Mouse (Mus musculus): ENCODE measurements around the gene Gm49711.

GRCm38 (mm10) chr16:92200615-92201014 lies 142.5 kb downstream of the Gm49711 start:
- TF ChIP-seq POLR2A (IDR thresholded peaks at IDR 0.05; ENCODE audit: control insufficient read depth, low read depth, low read length) (no peak), CTCF (IDR thresholded peaks at IDR 0.05; ENCODE audit: control insufficient read depth, insufficient read depth, insufficient replicate concordance, low read depth, low read length) (no peak)
